Mouse (Mus musculus): ENCODE measurements around the gene Bcl2l12.

- TF ChIP-seq CTCF (IDR thresholded peaks at IDR 0.05; ENCODE audit: low read depth, low read length) (no peak), POLR2A (IDR thresholded peaks at IDR 0.05; ENCODE audit: borderline replicate concordance, low read depth, low read length) (no peak)
Observed at GRCm38 (mm10) chr7:44997940-44998428, 528 bp downstream of the Bcl2l12 start.

All from bone marrow macrophage, adult 2 months (primary cell).